Mouse (Mus musculus): ENCODE measurements around the gene Ahcyl2.

DNA sequence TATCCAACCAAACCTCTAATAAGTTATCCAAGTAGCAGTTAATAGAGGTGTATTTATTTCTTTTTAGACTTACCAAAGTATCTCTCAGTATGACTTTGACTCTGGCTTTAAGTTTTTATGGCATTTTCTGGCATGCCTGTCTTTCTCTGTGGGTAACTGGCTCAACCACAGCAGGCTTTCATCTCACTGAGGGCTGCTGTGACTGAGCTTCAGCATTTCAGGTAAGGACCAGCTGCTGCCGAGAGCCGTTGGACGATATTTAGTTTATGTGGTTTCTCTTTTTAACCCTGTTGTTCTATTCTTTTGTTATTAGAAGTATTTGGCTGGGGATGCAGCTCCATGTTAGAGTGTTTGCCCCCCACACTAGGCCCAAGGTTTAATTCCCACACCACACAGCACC is 129.2 kb downstream of the Ahcyl2 start:
- TF ChIP-seq CTCF (IDR thresholded peaks at IDR 0.05; ENCODE audit: insufficient read depth, low read length) (no peak), POLR2A (IDR thresholded peaks at IDR 0.05; ENCODE audit: borderline replicate concordance, extremely low read depth, low read depth, low read length) (no peak)

All from lung, adult 2 months (tissue).